Mouse (Mus musculus) cerebellum, adult 11-12 months (tissue): ENCODE measurements around the gene Rccd1.
A peak's percentile ranks its signal among the peaks of the same experiment; 100 is the strongest.

Source experiments
- DNase-seq: peaks from one replicate; pipeline ENCODE4 v3.0.0; 2022

Gene Rccd1

GRCm38 (mm10) chr7:80324043-80324815 lies at the start of gene Rccd1:
TSS of gene Rccd1 (minus strand) at chr7:80324454.
- peak; percentile 95 for DNase-seq

GRCm38 (mm10) chr7:80373850-80374249 lies 49.6 kb upstream of the Rccd1 start:
- DNase-seq: no peak

GRCm38 (mm10) chr7:80373352-80373751 lies 49.1 kb upstream of the Rccd1 start:
- DNase-seq: no peak

GRCm38 (mm10) chr7:80372667-80373066 lies 48.4 kb upstream of the Rccd1 start:
- no peak for DNase-seq

- no peak for DNase-seq
These were observed 47.9 kb upstream of the Rccd1 start for GRCm38 (mm10) chr7:80372166-80372565.

- peak; percentile 73 for DNase-seq
These were observed 46.9 kb upstream of the Rccd1 start, which contains the start of gene Man2a2 for GRCm38 (mm10) chr7:80371041-80371751. TSS of gene Man2a2 (minus strand) at chr7:80371375.

- peak; percentile 93 for DNase-seq
These were observed 46.4 kb upstream of the Rccd1 start for GRCm38 (mm10) chr7:80370649-80371040.

GRCm38 (mm10) chr7:80369967-80370431 lies 45.7 kb upstream of the Rccd1 start:
- DNase-seq: no peak

- DNase-seq: peak; percentile 73
These were observed 45.2 kb upstream of the Rccd1 start for GRCm38 (mm10) chr7:80369461-80369860.

- no peak for DNase-seq
These were observed 44.6 kb upstream of the Rccd1 start for GRCm38 (mm10) chr7:80368635-80369421.

GRCm38 (mm10) chr7:80368009-80368408 lies 43.8 kb upstream of the Rccd1 start:
- no peak for DNase-seq

- no peak for DNase-seq
These were observed 43.0 kb upstream of the Rccd1 start for GRCm38 (mm10) chr7:80367232-80367631.

GRCm38 (mm10) chr7:80365759-80366158 lies 41.5 kb upstream of the Rccd1 start:
- DNase-seq: no peak

GRCm38 (mm10) chr7:80360435-80360834 lies 36.2 kb upstream of the Rccd1 start:
- no peak for DNase-seq

GRCm38 (mm10) chr7:80358039-80358438 lies 33.8 kb upstream of the Rccd1 start:
- no peak for DNase-seq

- DNase-seq: no peak
These were observed 32.9 kb upstream of the Rccd1 start for GRCm38 (mm10) chr7:80357156-80357555.

- peak; percentile 63 for DNase-seq
These were observed 32.1 kb upstream of the Rccd1 start for GRCm38 (mm10) chr7:80356351-80356750.

GRCm38 (mm10) chr7:80352920-80353319 lies 28.7 kb upstream of the Rccd1 start:
- no peak for DNase-seq

- no peak for DNase-seq
These were observed 26.6 kb upstream of the Rccd1 start for GRCm38 (mm10) chr7:80350808-80351207.

GRCm38 (mm10) chr7:80347670-80348586 lies 23.7 kb upstream of the Rccd1 start:
- DNase-seq: no peak

- no peak for DNase-seq
These were observed 22.6 kb upstream of the Rccd1 start for GRCm38 (mm10) chr7:80346830-80347229.

GRCm38 (mm10) chr7:80346173-80346572 lies 21.9 kb upstream of the Rccd1 start:
- no peak for DNase-seq
